Mouse (Mus musculus) c-Kit-positive CD71-positive TER-119-positive erythroid progenitor cells, embryonic 14.5 days (primary cell): ENCODE measurements around the gene Vmn2r84.
"Not testable (repeated sequence)": the region's sequence is repeated elsewhere in the genome, so short reads cannot be mapped to it uniquely, and the experiment has no call there.

Experiments used
- DNase-seq: peaks from one replicate; pipeline ENCODE4 v3.0.0-alpha.2; 2013; ENCODE audit warnings: low spot score

Vmn2r84 gene

DNA sequence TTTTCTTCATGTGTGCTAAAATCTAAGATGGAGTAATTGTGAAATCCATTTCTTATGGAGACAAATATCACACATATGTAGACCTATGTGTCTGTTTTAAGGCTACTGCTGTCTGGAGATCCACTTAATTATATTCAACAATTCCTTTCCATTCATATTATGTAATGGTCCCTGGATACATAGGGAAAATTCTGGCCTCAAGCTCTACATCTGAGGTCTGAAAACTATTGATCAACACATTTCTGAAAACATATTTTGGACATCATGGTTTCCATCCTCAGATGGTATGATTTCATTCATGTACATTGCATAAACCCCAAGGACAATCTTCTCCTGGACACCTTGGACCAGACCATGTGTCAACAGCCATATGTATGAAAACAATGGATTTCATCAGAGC, at the start of gene Vmn2r84:
Gene Vmn2r84 (minus strand): TSS at position 101 of the 400 bp plus-strand sequence.
- no peak for DNase-seq

- DNase-seq = not testable (repeated sequence)
These were observed 40.2 kb upstream of the Vmn2r84 start for GRCm38 (mm10) chr10:130434185-130434898.

DNA sequence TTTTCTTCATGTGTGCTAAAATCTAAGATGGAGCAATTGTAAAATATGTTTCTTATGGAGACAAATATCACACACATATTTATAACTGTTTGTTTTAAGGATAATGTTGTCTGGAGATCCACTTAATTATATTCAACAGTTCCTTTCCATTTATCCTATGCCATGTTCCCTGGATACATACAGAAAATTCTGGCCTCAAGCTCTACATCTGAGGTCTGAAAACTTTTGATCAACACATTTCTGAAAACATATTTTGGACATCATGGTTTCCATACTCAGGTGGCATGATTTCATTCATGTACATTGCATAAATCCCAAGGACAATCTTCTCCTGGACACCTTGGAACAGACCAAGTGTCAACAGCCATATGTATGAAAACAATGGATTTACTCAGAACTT, 35.5 kb upstream of the Vmn2r84 start, which contains the start of gene Vmn2r85:
Gene Vmn2r85 (minus strand): TSS at position 101 of the 400 bp plus-strand sequence.
- DNase-seq = not testable (repeated sequence)

DNA sequence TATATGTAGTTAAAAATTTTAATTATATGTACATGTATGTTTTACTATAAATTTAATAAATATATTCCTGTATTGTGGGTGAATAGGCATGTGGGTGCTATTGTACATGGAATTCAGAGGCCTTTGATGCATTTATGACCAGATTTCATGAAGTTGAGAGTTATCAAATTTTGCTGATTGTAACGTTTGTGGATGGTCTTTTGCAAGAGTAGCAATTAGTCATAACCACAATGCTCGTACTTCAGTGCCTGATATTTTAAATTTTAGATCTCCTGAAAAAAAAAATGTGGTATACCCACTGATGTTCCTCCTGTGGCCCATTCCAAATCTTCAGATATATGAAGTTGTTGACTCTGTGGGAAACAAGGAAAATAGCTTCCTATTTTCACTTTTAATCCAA, 28.2 kb upstream of the Vmn2r84 start:
- not testable (repeated sequence) for DNase-seq

- no peak for DNase-seq
These were observed 26.3 kb upstream of the Vmn2r84 start for GRCm38 (mm10) chr10:130420401-130420800.

GRCm38 (mm10) chr10:130419954-130420353, 25.8 kb upstream of the Vmn2r84 start:
- not testable (repeated sequence) for DNase-seq

DNA sequence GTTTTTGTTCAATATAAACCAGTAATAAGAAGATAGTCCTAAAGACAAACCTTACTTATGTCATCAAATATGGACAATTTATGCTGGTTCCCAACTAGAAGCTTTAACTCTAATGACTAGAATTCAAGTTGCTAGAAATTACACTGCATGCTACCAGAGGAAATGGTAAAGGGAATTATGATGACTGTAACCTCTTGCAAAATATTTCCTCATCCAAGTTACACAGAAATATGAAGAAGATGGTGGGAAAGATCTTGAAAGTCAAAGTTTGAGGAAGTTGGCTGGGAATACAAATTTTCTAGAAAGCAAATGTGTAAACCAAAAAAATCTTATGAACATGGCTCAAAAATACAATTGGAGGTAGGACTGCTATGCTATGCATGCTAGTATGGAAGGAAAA, 22.2 kb upstream of the Vmn2r84 start:
- DNase-seq = not testable (repeated sequence)

GRCm38 (mm10) chr10:130412167-130412698, 18.1 kb upstream of the Vmn2r84 start:
- DNase-seq = not testable (repeated sequence)

DNA sequence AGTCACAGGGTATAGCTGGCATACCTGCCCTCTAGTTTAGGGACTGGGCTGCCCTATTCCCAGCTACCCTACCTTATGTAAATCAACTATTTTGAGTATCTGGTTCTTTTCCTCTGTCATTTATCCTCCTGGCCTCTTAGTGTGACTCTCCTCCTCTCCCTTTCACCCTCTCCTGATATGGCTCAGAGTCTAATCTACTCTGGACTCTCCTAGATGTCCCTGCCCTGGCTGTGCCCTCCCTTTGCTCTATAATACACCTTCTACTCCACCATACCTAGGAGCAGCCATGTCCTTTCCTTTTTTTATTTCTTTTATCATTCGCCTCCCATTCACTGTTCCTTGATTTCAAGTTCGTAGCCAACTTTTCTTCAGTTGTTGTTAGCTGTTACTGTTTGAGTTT, 19.0 kb downstream of the Vmn2r84 start:
- DNase-seq = no peak

GRCm38 (mm10) chr10:130372491-130373173, 21.5 kb downstream of the Vmn2r84 start:
- peak; percentile 5 for DNase-seq

DNA sequence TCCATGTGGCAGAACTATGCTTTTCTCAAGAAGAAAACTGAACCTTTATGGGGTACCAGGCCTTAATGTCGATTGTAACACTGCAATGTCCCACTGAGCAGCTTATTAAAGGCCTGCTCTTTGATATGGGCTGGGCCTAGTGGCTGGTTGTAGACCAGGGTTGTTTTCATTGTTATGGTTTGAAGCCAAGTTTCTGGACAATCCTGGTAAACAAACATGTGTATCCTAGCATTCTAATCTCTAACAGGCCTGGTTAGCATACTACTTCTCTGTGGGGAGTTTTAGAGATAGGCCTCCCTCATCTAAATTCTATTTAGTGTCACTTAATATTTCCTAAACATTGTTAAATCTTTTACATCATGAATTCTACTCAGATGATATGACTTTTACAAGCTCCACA, 22.5 kb downstream of the Vmn2r84 start:
- no peak for DNase-seq

- no peak for DNase-seq
These were observed 24.0 kb downstream of the Vmn2r84 start for GRCm38 (mm10) chr10:130370005-130370682.

- DNase-seq = no peak
These were observed 25.7 kb downstream of the Vmn2r84 start for GRCm38 (mm10) chr10:130368384-130368783.

GRCm38 (mm10) chr10:130364766-130365165, 29.4 kb downstream of the Vmn2r84 start:
- no peak for DNase-seq

- peak; percentile 40 for DNase-seq
These were observed 30.5 kb downstream of the Vmn2r84 start for GRCm38 (mm10) chr10:130363438-130364164.

DNA sequence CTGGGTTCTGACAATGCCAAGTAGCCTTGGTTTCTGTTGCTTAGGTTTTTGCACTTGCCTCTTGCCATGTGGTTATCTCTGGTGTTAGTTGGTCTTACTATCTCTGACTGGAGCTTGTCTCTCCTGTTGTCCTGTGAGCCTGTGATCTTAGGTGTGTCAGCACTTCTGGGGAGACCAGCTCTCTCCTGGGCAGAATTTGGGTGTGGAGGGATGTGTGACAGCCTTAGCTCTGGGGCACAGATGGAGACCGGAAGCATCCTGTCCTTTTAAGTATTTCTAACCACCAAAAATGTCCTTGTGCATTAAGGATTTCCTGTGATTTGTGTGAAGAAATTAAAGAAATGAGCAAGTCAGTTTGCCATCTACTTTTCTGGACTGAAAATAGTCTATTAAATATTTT, 50.1 kb downstream of the Vmn2r84 start:
- DNase-seq = no peak

GRCm38 (mm10) chr10:130340050-130340449, 54.1 kb downstream of the Vmn2r84 start:
- DNase-seq = not testable (repeated sequence)

DNA sequence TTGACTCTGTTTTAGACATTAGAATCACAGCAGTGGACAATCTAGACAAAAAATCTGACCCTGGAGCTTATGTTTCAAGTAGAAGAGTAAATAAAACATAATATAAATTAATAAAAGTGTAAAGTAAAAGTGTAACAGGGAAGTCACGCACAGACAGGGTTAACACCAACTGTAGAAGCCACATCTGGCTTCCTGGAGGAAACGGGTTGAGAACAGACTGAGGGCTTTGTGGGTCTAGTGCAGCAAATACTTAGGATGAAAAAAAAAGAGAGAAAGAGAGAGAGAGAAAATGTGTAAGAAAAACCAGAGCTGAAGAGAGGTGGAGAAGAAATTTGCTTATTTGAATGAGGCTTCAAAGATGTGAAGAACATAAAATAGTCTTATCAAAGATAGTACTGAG, 56.6 kb downstream of the Vmn2r84 start:
- DNase-seq = no peak

DNA sequence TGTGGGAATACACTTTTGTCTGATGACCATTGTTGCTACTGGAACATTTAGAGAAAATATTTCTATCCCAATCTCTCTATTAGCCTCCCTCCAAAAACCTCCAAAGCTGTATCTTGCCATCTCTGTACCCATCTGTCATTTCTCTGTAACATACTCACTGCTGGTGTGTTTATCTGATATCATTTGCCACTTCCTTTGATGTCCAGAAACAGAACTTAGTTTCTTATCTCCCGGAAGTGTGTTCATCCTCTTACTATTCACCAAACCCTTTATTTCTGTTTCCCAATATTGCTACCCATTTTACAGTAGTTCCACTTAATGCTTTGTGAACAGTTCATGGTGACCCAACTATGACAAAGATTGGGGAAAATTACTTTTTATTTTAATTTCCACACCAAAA, 57.7 kb downstream of the Vmn2r84 start:
- DNase-seq = no peak

DNA sequence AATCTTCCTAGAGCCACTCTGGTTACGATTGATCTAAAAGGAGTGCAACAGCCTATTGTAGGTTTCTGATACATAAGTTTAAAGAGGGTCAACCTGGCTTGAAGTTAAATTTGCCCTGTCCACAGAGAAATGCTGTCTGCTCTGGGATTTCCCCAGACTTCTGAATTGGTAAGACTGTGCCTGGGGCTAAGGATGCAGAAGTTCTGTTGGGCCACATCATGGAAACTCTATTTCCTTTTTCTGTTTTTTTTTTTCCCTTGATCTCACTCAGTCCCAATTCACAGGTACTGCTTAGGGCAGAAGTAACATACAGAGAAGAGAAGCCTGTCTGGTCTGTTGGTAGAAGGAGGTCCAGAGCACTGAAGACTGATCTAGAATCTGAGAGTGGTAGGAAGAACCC, 63.4 kb downstream of the Vmn2r84 start:
- no peak for DNase-seq
